Mouse (Mus musculus) liver, embryonic 16.5 days (tissue): ENCODE data around the gene Olfr1261. TPM values are rescaled to one million over a fixed set of nuclear protein-coding genes. Genes with fewer than 3 reads are reported as not detected.

Source experiments
- ATAC-seq: fragments of 200-750 bp; cut with Nextera tagmentation; 2 replicates; pipeline ENCODE4 v1.8.0; 2017; ENCODE audit warnings: low read depth, mild to moderate bottlenecking, moderate number of reproducible peaks, moderate library complexity
- H3K27ac ChIP-seq: fragments of 300-500 bp; sonication (generic); 2 replicates; pipeline ENCODE4 v1.5.1; 2014; ENCODE audit warnings: mild to moderate bottlenecking, low read length
- H3K27me3 ChIP-seq: fragments of 300-500 bp; sonication (generic); 2 replicates; pipeline ENCODE4 v1.6.1; 2014; ENCODE audit warnings: low read depth, low read length, mixed read lengths; ENCODE audit not compliant: control insufficient read depth, insufficient read depth
- H3K36me3 ChIP-seq: fragments of 300-500 bp; sonication (generic); 2 replicates; pipeline ENCODE4 v1.6.1; 2014; ENCODE audit warnings: mild to moderate bottlenecking; ENCODE audit not compliant: control insufficient read depth, insufficient read depth
- H3K4me1 ChIP-seq: fragments of 300-500 bp; sonication (generic); 2 replicates; pipeline ENCODE4 v1.6.1; 2014; ENCODE audit warnings: low read depth, low read length, mixed read lengths; ENCODE audit not compliant: control insufficient read depth
- H3K4me2 ChIP-seq: fragments of 300-500 bp; sonication (generic); 2 replicates; pipeline ENCODE4 v1.6.1; 2014; ENCODE audit warnings: low read depth, low read length, mixed read lengths
- H3K4me3 ChIP-seq: fragments of 300-500 bp; sonication (generic); 2 replicates; pipeline ENCODE4 v1.5.1; 2014; ENCODE audit warnings: low read depth, mild to moderate bottlenecking, low read length
- H3K9ac ChIP-seq: fragments of 300-500 bp; sonication (generic); 2 replicates; pipeline ENCODE4 v1.6.1; 2014; ENCODE audit warnings: low read depth, low read length
- H3K9me3 ChIP-seq: fragments of 300-500 bp; sonication (generic); replicated peaks from 2 replicates; pipeline ENCODE4 v1.6.1; 2016; ENCODE audit warnings: low read length; ENCODE audit not compliant: control insufficient read depth
- WGBS: fragments of 180-500 bp; shearing (Covaris S2); extraction: QIAGEN DNeasy Blood & Tissue Kit; methylation state at CpG from one replicate; pipeline ENCODE4 v1.1.7; 2014; ENCODE audit not compliant: insufficient replicate concordance; 5-methylcytosine and 5-hydroxymethylcytosine counted together
- polyA plus RNA-seq: library from polyadenylated mRNA; unstranded; fragments of >200 nt; fragmentation: Nextera tagmentation; extraction: Ambion mirVana; gene quantifications from 2 replicates; pipeline ENCODE4 v1.2.1, GENCODE M21; 2015

The Olfr1261 gene
- not detected in 2 replicates for polyA plus RNA-seq

DNA sequence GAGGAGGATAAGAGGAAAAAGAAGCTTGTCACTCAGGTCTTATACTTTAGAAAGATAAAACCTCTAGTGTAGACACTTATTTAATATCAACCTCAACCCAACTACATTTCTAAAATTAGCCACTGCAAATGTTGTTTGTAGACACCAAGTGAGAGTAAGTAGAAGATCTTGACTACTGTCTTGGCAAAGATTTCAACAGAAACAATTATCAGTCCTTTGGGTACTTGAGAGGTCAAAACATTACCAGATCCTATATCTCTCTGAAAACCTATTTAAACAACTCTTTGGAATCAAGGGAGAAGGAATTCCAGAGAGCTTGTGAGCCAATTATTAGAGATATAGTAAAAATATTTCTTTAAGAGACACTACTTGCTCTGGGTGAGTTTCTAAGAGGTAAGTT, at the start of gene Olfr1261:
Olfr1261 (plus strand) TSS at position 301 of the 400 bp plus-strand sequence.
- H3K27ac ChIP-seq = no peak within 1 kb of the TSS
- no peak for ATAC-seq
- no peaks in the 10 kb centered on the region for H3K36me3 ChIP-seq
- H3K4me3 ChIP-seq = no peak within 1 kb of the TSS
- no peak within 1 kb of the TSS for H3K9ac ChIP-seq
- H3K9me3 ChIP-seq = no peaks in the 10 kb centered on the region; the same call in 1 of the 2 replicates
- no peak within 1 kb of the TSS for H3K4me2 ChIP-seq
- no peaks in the 10 kb centered on the region for H3K4me1 ChIP-seq
- H3K27me3 ChIP-seq = no peaks in the 10 kb centered on the region

DNA sequence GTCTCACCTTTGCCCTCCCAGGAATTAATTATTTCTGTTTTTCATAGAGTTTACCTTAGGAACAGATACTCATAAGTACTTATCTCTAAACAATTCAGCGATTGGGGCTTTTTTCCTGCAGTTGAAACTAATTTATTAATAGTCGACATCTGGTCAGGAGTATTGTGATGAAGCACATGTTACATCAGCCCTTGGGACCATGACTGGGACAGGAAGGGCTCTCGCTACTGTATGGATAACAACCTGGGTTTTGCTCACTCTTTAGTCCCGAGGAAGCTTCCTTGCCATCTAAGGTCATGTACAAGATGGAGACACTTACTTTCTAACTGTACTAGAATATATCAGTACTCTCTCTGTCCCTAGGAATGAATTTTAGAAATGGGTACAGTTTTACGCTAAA, 42.5 kb upstream of the Olfr1261 start, which contains the start of gene Olfr1259:
Olfr1259 (minus strand) TSS at position 101 of the 400 bp plus-strand sequence.
- 61% methylated on average over 5 of the region's 5 CpGs for WGBS

DNA sequence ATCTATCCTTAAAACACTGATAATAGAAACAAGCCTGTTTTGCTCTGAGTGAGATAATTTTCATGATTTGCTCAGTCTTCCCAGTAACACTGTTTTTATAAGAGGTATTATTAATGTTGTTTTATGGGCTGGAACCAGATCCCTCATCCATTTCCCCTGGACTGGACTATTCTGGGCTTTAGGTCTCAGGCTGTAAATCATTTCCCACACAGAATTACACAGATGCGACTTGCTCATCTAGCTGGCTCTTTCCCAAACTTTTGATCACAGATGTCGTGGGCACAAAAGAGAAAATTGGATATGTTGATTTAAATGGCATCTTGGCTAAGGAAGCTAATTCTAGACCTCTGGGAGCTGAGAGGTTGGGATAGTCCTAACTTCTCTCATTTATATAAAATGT, 16.8 kb upstream of the Olfr1261 start, which contains the start of gene Olfr1260:
Olfr1260 (plus strand) TSS at position 157 of the 400 bp plus-strand sequence.
- Histone ChIP-seq H3K4me3 (no peak within 1 kb of the TSS), H3K36me3 (no peaks in the 10 kb centered on the region), H3K27me3 (no peaks in the 10 kb centered on the region), H3K4me1 (no peaks in the 10 kb centered on the region), H3K4me2 (no peak within 1 kb of the TSS), H3K9me3 (no peaks in the 10 kb centered on the region), H3K27ac (no peak within 1 kb of the TSS), H3K9ac (no peak within 1 kb of the TSS)
- ATAC-seq = no peak
- 45% methylated on average over 2 of the region's 2 CpGs for WGBS

More for the DNA sequence above, 42.5 kb upstream of the Olfr1261 start, which contains the start of gene Olfr1259:
- no peak for ATAC-seq
- Histone ChIP-seq H3K4me3 (no peak within 1 kb of the TSS), H3K4me2 (no peak within 1 kb of the TSS), H3K36me3 (no peaks in the 10 kb centered on the region), H3K9me3 (no peaks in the 10 kb centered on the region), H3K27me3 (no peaks in the 10 kb centered on the region), H3K9ac (no peak within 1 kb of the TSS), H3K27ac (no peak within 1 kb of the TSS), H3K4me1 (no peaks in the 10 kb centered on the region)

DNA sequence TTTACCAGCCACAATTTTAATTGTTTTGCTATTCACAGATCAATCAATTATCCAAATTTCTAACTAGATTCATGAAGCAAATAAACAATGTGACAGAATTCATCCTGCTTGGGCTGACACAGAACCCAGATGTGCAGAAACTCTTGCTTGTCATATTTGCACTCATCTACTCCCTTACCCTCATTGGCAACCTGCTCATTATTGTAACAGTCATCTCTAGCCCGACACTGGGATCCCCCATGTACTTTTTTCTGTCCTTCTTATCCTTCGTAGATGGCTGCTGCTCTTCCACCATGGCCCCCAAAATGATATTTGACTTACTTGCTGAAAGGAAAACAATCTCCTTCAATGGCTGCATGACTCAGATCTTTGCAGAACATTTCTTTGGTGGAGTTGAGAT, 13.3 kb upstream of the Olfr1261 start:
- Histone ChIP-seq H3K9ac (no peak overlapping the region), H3K36me3 (no peaks in the 10 kb centered on the region), H3K4me1 (no peaks in the 10 kb centered on the region), H3K9me3 (no peaks in the 10 kb centered on the region), H3K27ac (no peak overlapping the region), H3K4me2 (no peak overlapping the region), H3K27me3 (no peaks in the 10 kb centered on the region), H3K4me3 (no peak overlapping the region)
- no peak for ATAC-seq
- 45% methylated on average over 2 of the region's 2 CpGs for WGBS

DNA sequence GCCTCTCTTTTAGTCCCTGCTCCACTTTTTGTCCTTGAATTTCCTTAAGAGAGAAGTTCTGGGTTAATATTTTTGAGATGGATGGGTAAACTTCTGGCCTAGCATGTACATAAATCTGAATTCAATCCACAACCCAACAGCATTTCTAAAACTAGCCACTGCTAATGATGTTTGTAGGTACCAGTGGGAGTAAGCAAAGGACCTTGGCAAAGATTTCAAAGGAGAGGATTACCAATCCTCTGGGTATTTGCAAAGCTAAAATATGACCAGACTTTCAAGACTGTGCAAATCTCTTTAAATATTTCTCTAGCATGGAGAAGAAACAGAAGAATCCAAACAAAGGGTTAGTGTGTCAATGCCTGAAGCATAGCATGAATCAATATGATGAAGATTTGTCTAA, 8.8 kb downstream of the Olfr1261 start, which contains the start of gene Olfr1262:
Olfr1262 (plus strand) TSS at position 301 of the 400 bp plus-strand sequence.
- H3K4me2 ChIP-seq = no peak within 1 kb of the TSS
- ATAC-seq = no peak
- no peaks in the 10 kb centered on the region for H3K9me3 ChIP-seq
- no peak within 1 kb of the TSS for H3K4me3 ChIP-seq
- H3K36me3 ChIP-seq = no peaks in the 10 kb centered on the region
- no peak within 1 kb of the TSS for H3K9ac ChIP-seq
- no peaks in the 10 kb centered on the region for H3K4me1 ChIP-seq
- H3K27ac ChIP-seq = no peak within 1 kb of the TSS
- H3K27me3 ChIP-seq = no peaks in the 10 kb centered on the region

DNA sequence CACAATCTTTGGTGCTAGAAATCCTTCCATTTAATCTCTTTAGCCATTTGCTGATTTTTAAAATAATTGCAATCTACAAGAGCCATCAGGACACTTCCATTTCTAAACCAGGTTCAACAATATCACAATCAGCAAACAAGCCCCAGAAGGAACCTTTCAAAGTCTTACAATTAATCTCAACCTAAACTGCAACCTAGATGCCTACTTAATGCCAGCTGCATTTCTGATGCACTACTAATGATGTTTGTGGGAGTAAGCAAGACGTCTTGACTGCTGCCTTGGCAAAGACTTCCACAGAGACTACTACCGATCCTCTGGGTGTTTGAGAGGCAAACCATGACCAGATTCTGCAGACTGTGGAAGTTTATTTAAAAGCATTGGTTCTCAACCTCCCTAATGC, 20.8 kb downstream of the Olfr1261 start, which contains the start of gene Olfr1263:
Olfr1263 (plus strand) TSS at position 301 of the 400 bp plus-strand sequence.
- Histone ChIP-seq H3K4me3 (no peak within 1 kb of the TSS), H3K9ac (no peak within 1 kb of the TSS), H3K27me3 (no peaks in the 10 kb centered on the region), H3K36me3 (no peaks in the 10 kb centered on the region), H3K4me2 (no peak within 1 kb of the TSS), H3K27ac (no peak within 1 kb of the TSS), H3K4me1 (no peaks in the 10 kb centered on the region), H3K9me3 (no peaks in the 10 kb centered on the region)
- no peak for ATAC-seq
- 58% methylated on average over 2 of the region's 2 CpGs for WGBS

DNA sequence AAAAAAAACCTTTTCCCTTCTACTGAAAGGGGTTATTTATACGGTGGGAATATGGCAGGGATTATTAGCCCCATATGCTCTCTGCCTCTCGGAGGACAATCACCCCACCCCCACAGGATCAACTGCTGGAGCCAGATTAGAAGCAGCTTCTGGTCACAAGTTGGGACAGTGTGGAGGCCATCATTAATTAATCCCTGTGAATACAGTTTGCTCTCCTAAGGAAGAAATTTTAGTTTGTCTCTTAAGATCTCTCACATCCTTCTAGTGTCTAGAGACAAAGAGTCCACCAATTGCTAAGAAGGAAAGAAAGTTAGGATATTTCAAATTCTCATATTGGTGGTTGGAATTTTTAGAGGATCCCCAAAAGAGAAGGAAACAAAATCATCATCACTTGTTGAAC, 34.5 kb downstream of the Olfr1261 start, which contains the start of gene Olfr1264:
Olfr1264 (minus strand) TSS at position 101 of the 400 bp plus-strand sequence.
- H3K9ac ChIP-seq = no peak within 1 kb of the TSS
- H3K9me3 ChIP-seq = no peaks in the 10 kb centered on the region
- H3K4me3 ChIP-seq = no peak within 1 kb of the TSS
- no peaks in the 10 kb centered on the region for H3K27me3 ChIP-seq
- no peaks in the 10 kb centered on the region for H3K4me1 ChIP-seq
- WGBS = 58% methylated on average over 2 of the region's 2 CpGs
- no peak within 1 kb of the TSS for H3K4me2 ChIP-seq
- no peak for ATAC-seq
- no peaks in the 10 kb centered on the region for H3K36me3 ChIP-seq
- H3K27ac ChIP-seq = no peak within 1 kb of the TSS

DNA sequence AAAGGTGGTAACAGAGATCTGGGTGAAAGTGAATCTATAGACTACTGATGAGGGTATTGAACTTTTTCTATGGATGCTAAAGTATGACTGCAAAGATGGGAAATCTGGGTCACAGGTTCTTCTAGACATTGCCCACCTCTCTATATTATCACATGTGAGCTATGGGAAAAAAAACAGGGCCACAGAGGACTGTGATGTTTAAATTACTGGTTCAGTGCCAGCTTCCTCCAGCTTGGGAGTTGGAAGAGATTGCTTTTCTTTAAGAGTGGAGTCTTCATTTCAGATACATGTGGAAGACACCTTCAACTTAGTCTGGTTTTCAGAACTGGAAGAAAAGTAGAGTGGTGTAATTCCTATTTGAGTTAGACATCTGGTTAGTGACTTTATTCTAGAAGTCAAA, 44.0 kb downstream of the Olfr1261 start, which contains the start of gene Olfr1265:
Olfr1265 (plus strand) TSS at position 301 of the 400 bp plus-strand sequence.
- Histone ChIP-seq H3K4me1 (no peaks in the 10 kb centered on the region), H3K27me3 (no peaks in the 10 kb centered on the region), H3K27ac (no peak within 1 kb of the TSS), H3K9ac (no peak within 1 kb of the TSS), H3K4me2 (no peak within 1 kb of the TSS), H3K4me3 (no peak within 1 kb of the TSS), H3K9me3 (no peaks in the 10 kb centered on the region), H3K36me3 (no peaks in the 10 kb centered on the region)
- no peak for ATAC-seq
